Mouse (Mus musculus) ovary, adult 18-20 months (tissue): Measurements from ENCODE around the gene Commd3.

Source experiments
- DNase-seq: peaks from one replicate; pipeline ENCODE4 v3.0.0; 2022; ENCODE audit warnings: low spot score, mixed read lengths

Gene Commd3

DNA sequence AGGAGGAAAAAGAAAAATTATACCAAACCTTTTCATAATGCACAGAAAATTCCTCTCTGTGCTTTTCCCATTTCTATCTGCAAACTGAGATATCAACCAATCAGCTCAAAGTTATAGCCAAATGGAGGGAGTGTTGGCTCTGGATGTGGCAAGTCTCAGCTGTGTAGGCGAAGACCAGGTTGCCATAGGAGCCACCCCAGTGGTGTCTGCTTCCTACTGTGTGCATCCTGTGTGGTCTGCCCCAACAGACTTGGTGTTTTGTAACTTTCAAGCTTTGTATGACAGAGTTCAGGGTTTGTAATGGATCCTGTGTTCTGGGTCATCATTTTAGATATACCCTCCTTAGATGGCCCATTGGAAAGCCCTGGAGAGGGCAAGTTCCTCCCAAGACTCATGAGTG is 52.3 kb downstream of the Commd3 start:
- DNase-seq: no peak
